Mouse (Mus musculus): ENCODE measurements around the gene Akna.

DNA sequence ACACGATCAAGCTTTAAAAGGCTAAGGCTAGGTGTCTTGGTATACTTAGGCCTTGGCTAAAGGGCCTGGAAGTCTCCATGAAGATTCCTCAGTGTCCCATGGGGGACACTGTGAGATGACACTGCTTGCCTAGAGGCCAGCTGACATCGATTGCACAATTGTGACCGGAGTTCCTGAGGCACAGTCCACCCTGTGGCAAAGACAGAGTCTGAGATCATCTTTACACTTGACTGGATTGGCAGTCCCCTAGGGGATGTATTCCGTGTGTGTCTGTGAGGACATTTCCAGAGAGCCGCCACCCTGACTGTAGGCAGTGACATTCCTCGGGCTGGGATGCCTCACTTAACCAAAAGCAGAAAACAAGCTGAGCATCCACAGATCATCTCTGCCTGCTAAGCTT lies 43.3 kb downstream of the Akna start:
- no peak for TF ChIP-seq CTCF (IDR thresholded peaks at IDR 0.05; ENCODE audit: low read depth, low read length)
- no peak for TF ChIP-seq POLR2A (IDR thresholded peaks at IDR 0.05; ENCODE audit: extremely low read depth, insufficient read depth, low read length)
